Mouse (Mus musculus): Measurements from ENCODE around the gene Nup50. TPM values are rescaled to one million over a fixed set of nuclear protein-coding genes. Genes with fewer than 3 reads are reported as not detected.

Gene Nup50
- total RNA-seq, 2 experiments from 2014 or later = 32.5 to 33.1 TPM

GRCm38 (mm10) chr15:84942647-84943285, 19.6 kb downstream of the Nup50 start:
- intact Hi-C loops (cut with DNase I) = loop anchor here (5.0 kb wide), 1 partner anchor 45 kb away; the partner anchor contains the start of gene 5031439G07Rik

DNA sequence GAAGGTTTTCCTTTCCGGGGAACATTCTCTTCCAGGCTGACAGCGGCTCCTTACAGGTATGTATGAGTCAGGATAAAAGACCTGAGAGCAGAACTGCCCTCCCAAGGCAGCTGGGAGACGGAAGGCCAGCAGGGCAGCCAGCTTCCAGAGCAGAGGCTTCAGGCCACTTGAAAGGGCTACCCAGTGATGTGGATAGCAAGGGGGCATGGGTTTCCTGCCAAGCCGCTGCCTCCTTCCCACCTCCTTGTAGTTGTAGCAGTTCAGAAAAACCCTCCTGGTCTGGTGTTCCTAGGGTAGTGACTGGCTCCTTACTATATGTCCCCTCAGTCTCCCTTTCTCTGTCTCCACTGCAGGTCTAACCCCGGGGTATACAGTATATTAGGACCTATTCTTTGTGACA, 21.1 kb downstream of the Nup50 start:
- DNase-seq (ENCODE audit: low spot score in 2 of 2) = no peak
- intact Hi-C loops (cut with DNase I) = loop anchor here (5.0 kb wide), 1 partner anchor 43 kb away; the partner anchor contains the start of gene 5031439G07Rik

More at GRCm38 (mm10) chr15:84942647-84943285, 19.6 kb downstream of the Nup50 start:
- DNase-seq (ENCODE audit: low spot score in 2 of 2) = peak; percentile 55 to 56

- intact Hi-C loops (cut with DNase I) = no loop called here
- no peak for DNase-seq (ENCODE audit: low spot score in 2 of 2)
Measured at GRCm38 (mm10) chr15:84948990-84949389, 25.8 kb downstream of the Nup50 start.

- DNase-seq (ENCODE audit: low spot score in 2 of 2) = peak; percentile 70 to 73
- intact Hi-C loops (cut with DNase I) = no loop called here
Measured at GRCm38 (mm10) chr15:84950053-84950452, 26.8 kb downstream of the Nup50 start.

- no peak for DNase-seq (ENCODE audit: low spot score in 2 of 2)
- intact Hi-C loops (cut with DNase I) = no loop called here
Measured at GRCm38 (mm10) chr15:84953259-84953658, 30.0 kb downstream of the Nup50 start.

DNA sequence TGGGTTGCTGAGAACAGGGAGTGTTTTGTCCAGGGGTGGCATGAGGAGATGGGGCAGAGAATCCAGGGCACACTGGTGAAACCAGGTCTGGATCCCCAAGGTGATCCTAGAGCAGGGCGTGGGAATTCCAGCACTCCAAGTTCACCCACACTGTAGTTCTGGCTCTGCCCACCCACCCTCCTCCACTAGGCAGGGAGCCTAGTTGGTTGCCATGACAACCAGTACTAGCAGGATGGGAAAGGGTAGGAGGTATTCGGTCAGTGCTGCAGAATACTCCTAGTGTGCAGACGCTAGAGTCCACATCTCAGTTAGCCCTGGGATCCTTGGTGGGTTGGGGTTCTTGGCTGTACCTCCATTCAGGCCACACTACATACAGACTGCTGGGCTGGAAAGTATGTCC, 34.6 kb downstream of the Nup50 start:
- intact Hi-C loops (cut with DNase I) = no loop called here
- peak; percentile 66 to 76 for DNase-seq (ENCODE audit: low spot score in 2 of 2)

DNA sequence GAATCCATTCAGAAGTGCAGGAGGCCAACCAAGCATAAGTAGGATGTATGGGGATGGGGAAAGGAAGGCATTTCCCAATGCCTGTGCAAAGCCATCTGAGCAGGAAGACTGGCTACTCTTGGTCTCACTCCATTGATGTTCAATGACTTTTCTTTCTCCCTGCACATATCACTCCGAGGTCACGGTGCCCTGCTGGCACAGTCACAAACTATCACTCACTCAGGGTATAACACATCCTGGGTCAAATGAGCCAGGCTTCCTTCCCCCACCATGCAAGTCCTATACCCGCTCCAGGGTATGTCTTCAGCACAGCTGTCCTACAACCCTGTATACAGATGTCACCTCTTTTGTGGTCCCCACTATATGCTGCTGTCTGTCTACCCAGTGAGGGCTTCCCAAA, 35.1 kb downstream of the Nup50 start:
- intact Hi-C loops (cut with DNase I) = no loop called here
- DNase-seq (ENCODE audit: low spot score in 2 of 2) = no peak

DNA sequence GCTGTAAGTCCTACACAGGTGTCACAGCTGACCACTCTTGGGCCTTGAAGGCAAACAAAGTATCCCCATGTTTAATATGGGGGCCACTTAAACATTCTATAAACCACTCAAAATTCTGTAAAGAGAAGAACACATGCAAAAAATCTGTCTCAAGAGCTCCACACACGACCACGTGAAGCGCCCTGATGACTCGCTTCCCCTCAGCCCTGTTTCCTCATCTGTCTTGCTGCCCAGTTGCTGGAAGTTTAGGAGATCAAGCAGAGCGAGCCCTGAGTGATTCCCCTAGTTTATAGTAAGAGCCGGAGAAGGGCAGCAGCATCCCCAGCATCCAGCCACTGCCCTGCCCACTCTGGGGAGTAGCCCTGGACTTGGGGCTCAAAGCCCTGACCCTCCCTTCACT, 36.7 kb downstream of the Nup50 start:
- intact Hi-C loops (cut with DNase I) = no loop called here
- no peak for DNase-seq (ENCODE audit: low spot score in 2 of 2)

DNA sequence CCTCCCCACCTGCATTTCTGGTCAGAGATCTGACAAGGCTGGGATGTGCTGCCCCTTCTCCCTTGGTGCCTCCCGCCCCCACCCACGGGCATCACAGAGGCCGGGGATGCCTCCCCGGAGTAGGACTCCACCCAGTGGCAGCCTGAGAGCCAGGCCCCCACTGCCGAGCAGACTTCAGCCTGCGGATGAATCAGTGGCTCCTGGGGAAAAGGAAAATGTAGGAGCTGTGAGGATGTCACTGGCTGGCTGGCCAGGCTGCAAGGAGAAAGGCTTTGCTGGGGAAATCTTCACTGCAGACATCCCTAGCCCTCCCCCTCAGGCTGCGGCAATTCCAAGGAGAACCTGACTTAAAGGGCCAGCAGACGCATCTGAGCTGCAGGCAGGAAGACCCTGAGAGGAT, 37.5 kb downstream of the Nup50 start:
- intact Hi-C loops (cut with DNase I) = no loop called here
- peak; percentile 78 to 82 for DNase-seq (ENCODE audit: low spot score in 2 of 2)

GRCm38 (mm10) chr15:84962518-84962917, 39.3 kb downstream of the Nup50 start:
- intact Hi-C loops (cut with DNase I) = no loop called here
- no peak for DNase-seq (ENCODE audit: low spot score in 2 of 2)

DNA sequence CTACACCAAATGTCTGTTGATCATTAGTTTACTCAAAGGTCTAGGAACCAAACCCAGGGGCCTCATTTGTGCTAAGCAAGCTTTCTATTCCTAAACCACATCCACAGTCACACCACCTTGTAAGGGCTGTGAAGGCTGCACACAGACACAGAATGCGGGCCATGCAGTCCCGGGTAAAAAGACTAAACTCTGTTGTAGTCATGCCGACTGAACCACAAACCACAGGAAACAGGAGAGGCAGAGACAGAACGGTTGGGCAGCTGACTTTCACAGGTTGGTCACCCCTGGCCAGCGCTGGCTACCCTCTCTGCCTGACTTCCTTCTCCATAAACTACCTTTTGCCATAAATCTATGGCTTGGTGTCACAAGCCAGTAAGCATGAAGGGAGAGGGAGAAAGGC, 41.6 kb downstream of the Nup50 start:
- intact Hi-C loops (cut with DNase I) = no loop called here
- no peak for DNase-seq (ENCODE audit: low spot score in 2 of 2)

- intact Hi-C loops (cut with DNase I) = no loop called here
- no peak for DNase-seq (ENCODE audit: low spot score in 2 of 2)
Measured at GRCm38 (mm10) chr15:84965575-84966360, 42.6 kb downstream of the Nup50 start.

- intact Hi-C loops (cut with DNase I) = no loop called here
- DNase-seq (ENCODE audit: low spot score in 2 of 2) = no peak
Measured at GRCm38 (mm10) chr15:84968534-84968933, 45.3 kb downstream of the Nup50 start.

GRCm38 (mm10) chr15:84972860-84973543, 49.8 kb downstream of the Nup50 start:
- intact Hi-C loops (cut with DNase I) = no loop called here
- no peak for DNase-seq (ENCODE audit: low spot score in 2 of 2)

DNA sequence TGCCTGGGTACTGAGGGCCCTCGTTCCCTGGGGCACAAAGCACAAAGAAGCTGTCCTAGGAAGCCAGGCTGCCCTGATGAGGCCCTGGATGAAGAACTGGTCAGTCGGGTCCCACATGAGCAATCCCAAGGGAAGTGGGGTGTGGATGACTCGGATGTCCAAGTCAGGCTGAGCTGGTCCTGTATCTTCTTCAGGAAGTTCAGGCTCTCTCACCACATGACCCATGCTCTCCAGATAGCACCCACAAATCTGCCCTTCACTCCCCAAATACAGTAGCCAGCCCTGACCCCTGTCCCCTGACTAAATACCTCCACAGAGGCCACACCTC, 50.3 kb downstream of the Nup50 start:
- no peak for DNase-seq (ENCODE audit: low spot score in 2 of 2)
- intact Hi-C loops (cut with DNase I) = no loop called here

DNA sequence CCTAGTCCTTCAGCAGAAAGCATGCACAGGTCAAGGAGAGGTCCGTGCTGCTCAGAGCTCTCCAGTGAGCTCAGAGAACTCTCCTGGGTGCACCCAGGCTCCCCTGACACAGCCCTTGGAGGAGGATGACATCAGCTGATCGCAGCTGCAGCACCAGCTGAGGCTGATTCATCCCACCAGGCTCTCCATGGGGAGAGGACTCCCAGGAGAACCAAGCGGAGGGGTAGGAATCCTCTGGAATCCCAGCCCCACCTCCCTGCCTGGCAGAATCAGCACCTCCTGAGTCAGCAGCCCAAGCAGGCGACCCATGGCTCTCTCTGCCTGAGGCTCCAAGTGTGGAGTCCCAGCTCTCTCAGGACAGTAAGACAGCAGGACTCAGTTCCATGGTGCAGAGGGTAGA, 52.5 kb downstream of the Nup50 start:
- intact Hi-C loops (cut with DNase I) = no loop called here

GRCm38 (mm10) chr15:84981609-84982313, 58.5 kb downstream of the Nup50 start:
- DNase-seq (ENCODE audit: low spot score in 2 of 2) = no peak
- intact Hi-C loops (cut with DNase I) = no loop called here

More for the DNA sequence above, 52.5 kb downstream of the Nup50 start:
- DNase-seq (ENCODE audit: low spot score in 2 of 2) = peak; percentile 69 to 72

DNA sequence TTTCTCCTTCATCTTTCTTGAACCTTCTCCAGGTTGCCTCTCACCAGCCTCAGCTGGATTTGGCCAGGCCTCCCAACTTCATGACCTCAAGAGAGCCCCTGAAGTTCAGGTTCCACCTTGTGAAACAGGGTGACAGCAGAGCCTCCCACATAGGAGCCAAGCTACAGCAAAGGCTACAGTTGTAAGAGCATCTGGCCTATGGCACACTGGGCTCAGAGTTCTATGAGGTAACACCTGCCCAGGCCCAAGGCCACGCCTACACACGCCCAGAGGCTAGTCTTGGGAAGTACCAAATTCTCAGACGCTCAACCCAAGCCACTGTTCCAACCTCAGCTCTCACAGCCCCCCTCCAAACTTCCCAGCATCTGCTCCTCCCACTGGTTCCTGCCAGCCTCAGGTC, 59.7 kb downstream of the Nup50 start:
- DNase-seq (ENCODE audit: low spot score in 2 of 2) = no peak
- intact Hi-C loops (cut with DNase I) = no loop called here

DNA sequence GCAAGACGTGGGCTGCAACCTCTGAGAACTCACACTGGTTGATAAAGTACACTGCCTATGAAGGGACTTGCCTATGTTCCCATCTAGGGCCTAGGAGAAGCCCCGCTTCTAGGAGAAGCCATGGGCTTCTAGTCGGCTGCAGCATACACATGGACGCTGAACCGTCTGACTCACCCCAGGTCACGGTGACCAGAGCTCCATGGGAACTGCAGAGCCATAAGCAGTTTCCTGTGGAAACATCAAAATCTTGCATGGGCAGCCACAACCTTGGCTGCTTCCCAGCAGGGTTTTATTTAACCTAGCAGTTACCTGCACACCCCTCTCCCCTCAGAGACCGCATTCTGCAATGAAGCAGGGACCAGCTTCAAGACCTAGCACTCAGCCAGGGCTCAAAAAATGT, 60.5 kb downstream of the Nup50 start:
- intact Hi-C loops (cut with DNase I) = no loop called here
- no peak for DNase-seq (ENCODE audit: low spot score in 2 of 2)

Measured in left cerebral cortex, postnatal 36 days (tissue).